Mouse (Mus musculus): ENCODE measurements around the gene Fam169b.

Gene Fam169b

DNA sequence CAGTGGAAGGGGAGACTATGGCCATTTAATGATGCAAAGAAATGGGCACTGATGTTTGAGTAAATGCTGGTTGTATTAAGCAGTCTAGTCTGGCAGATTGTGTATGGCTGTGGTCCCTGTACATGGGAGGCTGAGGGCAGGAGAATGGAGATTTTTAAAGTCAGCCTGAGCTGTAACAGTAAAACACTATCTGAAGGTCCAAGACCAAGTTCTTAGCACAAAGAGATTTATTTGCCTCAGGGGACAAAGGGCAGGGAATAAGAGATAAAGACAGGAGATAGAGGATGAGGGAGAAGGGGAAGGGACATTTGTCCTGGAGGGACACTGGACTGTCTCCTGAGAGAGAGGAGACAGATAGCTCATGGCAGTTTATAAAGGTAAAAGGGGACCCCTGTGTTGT, at the start of gene Fam169b:
TSS of gene Fam169b (plus strand) at position 325 of the 400 bp plus-strand sequence.
- DNase-seq (ENCODE audit: low spot score in 2 of 2), result no peak

DNA sequence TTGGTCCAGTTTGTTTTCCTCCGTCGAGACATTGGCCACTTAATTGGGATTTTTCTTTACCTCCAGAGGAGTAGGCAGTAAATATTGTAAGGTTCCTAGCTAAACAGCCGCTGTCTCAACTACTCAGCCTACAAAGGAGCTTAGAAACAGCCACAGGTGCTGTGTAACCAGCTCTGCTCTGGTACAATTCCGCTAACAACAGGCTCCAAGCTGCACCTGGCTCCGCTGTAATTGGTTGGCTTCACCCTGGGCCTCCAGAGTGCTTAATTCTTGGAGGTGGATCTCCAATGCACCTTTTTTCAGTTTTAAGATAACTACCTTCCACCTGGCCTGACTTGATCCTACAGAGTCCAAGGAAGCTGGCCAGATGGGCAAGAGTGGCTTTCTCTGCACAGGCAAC, 49.6 kb upstream of the Fam169b start:
- no peak for DNase-seq (ENCODE audit: low spot score in 2 of 2)

DNA sequence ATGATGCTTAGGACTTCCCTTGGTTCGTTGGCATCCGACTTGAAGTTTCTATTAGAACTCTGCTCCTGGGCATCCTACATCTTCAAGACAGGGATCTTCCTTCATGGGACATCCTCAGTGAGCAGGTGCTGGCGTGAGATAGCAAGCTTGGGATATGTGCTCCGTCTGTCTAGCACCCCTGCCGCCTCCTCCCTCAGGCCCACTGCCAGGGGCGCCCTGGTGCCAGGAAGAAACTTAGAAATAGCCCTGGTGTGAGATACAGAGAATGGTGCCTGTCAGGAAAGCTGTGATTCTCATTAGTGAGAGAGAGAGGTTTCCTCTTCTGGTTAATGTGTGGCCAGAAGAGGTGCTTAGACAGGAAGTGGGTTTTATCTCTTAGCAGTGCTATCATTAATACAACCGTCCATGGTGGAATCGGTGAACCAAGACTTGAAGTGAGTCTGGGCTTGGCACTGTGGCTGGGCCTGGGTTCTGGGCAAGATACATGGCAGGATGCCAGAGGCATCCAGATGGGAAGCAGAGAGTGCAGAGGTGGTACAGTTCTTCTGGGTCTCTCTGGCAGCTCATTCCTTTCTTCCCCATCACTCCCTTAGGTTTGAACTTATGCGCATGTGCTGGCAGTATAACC, 48.1 kb upstream of the Fam169b start:
- no peak for DNase-seq (ENCODE audit: low spot score in 2 of 2)

DNA sequence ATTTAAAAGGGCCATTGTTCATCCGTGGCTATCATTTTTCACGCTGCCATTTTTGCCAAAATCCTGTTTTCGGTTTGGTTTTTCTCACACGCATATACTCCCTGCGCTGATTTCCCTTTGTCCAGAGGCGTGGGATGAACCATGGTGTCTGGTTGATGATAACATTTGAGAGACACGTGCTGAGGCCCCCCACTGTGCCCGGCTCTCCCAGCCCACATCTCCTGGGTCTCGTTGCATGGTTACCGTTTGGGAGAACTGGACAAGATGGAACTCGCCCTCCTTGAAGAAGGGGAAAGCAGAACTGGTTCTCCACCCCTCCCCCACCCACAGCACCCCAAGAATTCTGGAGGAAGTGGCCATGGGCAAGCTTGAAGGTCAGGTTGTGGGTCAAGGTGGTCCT, 46.6 kb upstream of the Fam169b start:
- DNase-seq (ENCODE audit: low spot score in 2 of 2), result no peak

DNA sequence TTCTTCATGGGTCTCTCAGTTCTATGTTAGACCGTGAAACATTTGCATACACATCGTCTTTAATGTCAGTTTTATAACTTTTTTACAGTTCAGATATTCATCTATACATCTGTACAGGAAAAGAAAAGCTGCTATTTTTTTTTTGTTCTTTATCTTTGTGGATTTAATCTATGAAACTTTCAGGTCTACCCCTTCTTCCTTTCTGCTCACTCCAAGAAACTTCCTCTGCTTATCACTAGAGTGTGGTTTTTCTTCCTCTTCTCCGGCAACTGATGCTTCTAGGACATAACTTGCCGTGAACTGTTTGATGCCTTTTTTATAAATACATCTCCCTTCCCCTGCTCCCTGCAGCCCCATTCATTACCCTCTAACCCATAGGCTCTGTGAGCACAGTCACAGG, 46.0 kb upstream of the Fam169b start:
- no peak for DNase-seq (ENCODE audit: low spot score in 2 of 2)

DNA sequence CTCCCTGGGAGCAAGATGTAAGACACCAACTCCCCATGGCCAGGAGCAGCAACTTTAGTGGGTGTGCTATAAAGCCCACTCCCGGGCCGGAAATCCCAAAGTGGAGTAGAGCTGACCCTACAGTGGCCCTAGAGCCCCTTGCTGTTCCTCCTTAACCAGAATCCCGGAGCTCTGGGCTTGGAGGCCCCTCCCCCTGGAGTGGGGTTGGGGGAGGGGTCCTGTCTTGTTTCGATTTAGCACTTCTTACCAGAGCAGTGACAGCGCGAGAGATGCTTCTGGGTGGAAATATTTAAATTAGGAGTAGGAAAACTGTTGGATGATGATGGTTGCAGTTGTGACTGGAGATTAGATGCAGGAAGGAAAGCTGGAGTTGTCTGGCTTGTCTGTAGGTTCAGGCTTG, 45.1 kb upstream of the Fam169b start:
- DNase-seq (ENCODE audit: low spot score in 2 of 2), result no peak

DNA sequence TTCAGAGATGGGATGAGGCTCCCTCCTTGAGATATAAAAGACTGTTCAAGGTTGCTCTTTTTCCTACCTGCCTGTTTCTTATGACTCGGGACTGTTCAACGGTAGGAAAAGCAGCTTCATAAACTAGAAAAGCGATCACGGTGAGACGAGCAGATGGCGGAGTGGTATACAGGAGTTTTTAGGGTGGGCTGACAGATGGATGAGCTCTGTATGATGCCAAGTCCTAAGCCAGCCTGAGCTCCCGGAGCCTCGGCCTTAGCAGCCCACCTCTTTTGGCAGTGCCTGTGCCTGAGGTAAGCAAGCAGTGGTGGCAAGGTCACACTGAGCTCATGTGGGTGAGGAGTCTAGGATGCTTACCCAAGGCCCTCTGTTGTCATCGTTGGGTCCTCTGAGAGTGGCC, 42.8 kb upstream of the Fam169b start:
- DNase-seq (ENCODE audit: low spot score in 2 of 2), result no peak

DNA sequence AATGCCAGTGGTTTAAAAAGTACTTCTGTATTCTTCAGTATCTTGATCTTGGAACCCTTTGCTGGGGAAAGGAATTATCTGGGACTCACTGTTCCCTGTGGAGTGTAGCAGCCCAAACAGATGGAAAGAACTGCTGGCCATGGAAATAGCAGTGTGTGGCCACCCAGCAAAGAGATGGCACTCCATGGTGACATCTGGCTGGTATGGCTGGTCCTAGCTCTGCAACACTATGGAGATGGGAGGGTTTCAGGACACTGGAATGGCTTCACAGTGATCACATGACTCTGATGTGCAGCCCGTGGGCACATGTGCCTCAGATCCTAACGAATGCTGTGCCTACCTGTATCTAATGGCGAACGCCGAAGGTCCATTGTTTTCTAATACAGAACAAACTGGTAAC, 41.1 kb upstream of the Fam169b start:
- no peak for DNase-seq (ENCODE audit: low spot score in 2 of 2)

DNA sequence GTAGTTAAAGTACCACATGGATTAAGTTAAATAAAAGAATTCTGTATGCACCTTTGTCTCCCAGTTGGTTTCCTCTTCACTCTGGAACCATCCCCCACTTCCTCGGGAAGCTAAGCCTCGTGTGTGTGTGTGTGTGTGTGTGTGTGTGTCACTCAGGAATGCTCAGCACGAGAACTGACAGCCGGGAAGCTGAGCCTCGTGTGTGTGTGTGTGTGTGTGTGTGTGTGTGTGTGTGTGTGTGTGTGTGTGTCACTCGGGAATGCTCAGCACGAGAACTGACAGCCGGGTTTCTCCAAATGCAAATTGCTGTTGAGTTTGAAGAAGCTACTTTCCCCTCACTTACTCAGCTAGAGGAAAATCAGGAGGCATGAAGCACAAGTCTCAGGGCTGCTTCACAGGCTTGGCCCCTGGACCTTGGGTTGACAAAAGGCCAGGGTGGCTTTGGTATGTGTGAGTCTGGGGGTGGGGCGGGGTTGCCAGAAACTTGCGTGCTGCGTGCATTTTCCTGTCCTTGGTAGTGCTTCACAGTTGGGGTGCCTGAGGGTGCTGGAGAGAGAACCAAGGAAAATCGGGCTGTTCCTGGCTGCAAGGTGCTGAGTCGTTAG, 39.9 kb upstream of the Fam169b start:
- DNase-seq (ENCODE audit: low spot score in 2 of 2), result no peak

DNA sequence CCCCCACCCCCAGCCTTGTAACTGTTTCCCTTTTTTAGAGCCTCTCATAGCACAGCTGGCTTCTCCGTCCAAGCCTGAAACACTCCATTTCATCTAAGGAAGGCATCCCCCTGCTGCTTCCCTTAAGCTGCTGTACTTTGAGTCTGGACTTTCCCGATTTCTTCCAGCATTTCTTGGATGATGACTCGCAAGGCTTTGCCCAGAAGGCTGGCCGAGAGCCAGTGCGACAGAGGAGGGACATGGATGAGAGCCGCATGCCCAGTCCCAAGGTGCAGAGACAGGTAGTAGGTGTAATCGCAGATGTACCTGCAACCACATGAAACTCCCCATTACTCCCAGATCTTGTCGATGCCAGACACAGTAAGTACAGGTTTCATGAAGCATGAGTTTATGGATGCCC, 36.8 kb upstream of the Fam169b start:
- DNase-seq (ENCODE audit: low spot score in 2 of 2), result no peak

DNA sequence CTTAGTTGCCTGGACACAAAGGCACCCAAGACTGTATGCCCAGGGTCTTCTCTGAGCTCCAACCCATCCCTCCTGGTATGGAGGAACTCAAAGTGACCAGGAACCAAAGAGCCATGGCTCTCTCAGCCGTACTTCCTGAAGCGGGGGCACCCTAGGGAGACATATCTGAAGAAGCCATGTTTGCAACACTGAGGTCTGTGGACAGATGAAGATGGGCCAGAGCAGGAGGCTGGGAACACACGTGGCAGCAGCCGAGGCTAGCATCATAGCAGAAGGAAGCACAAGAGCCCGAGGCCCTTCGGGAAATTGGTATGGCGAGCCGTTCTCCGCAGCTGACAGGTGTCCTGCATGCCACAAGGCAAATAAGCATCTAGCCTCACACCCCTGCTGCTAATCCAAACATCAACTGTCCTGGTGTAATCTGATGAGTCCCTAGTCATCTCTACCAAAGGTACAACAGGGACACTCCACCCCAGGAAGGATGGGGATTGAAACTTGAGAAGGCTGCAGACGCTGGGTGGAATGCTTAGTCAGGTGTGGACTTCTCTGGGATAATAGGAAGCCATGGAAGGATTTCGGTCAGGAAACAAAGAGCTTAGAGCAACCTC, 34.3 kb upstream of the Fam169b start:
- no peak for DNase-seq (ENCODE audit: low spot score in 2 of 2)

DNA sequence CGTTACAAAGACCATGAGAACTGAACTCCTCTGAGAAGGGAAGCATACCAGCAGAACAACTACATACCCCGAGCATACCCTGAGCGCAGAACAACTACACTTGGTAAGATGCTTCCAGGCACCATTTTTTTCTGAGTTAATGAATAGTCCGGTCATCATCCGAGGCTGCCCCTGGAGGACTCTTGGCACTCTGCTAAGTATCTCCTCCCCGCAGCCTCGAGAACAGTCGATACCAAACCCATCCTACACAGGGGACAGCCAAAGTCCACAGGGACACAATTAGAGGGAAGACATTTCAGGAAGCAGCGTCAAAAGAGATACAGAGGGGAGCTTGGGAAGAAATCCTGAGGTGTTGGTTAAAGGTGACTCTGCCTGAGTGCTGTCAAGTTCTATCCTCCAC, 32.4 kb upstream of the Fam169b start:
- DNase-seq (ENCODE audit: low spot score in 2 of 2), result no peak

DNA sequence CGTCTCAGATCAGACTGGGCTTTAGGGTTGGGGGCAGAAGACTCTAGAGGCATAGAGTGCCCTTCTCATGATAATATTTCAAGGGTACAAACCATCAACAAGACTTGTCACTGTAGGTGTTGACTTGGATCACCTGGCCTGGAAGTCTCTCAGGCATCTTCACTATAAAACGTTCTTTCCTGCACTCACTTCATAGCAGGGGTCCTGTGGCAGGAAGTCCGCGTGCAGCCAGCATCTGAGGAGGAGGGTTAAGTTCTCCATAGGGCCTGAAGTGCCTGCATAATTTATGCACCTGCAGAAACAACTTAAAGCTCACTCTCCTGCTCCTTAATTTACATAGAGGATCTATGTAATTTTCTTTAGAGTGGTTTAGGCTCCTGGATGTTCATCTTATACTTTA, 28.0 kb upstream of the Fam169b start:
- no peak for DNase-seq (ENCODE audit: low spot score in 2 of 2)

DNA sequence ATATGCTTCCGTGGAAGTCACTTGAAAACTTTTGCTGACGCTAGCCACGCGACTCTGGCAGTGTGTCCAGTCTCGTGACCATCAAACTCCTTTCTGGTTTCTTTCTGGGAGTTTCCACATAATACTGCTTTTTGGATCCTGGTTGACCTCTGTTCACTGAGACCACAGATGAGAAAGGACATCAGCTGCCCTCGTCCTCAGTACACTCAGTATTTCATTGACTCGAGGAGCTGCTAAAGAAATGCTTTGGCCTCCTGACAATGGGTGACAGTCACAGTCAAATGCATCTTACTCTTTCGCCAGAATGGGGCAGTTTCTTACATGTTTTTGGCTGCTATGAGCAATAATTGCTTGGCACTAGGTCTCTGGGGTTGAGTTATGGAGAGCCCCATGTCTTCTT, 27.4 kb upstream of the Fam169b start:
- no peak for DNase-seq (ENCODE audit: low spot score in 2 of 2)

DNA sequence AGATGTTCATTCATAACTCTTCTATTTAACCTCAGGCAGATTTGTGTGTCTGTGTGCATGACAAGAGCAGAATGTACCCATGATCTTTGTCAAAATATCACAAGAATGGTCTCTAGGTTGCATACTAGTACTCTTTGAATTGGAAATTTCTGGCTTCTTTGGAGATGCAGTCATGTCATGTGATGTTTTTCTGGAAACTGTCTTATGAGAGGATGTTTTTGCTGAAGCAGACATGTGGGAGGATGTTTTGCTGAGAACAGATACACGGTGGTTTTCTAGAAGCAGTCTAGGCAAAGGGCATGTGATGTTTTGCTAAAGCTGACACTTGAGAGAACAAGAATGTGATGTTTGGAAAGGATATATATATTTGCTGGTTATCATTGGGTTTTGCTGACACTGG, 23.2 kb upstream of the Fam169b start:
- no peak for DNase-seq (ENCODE audit: low spot score in 2 of 2)

DNA sequence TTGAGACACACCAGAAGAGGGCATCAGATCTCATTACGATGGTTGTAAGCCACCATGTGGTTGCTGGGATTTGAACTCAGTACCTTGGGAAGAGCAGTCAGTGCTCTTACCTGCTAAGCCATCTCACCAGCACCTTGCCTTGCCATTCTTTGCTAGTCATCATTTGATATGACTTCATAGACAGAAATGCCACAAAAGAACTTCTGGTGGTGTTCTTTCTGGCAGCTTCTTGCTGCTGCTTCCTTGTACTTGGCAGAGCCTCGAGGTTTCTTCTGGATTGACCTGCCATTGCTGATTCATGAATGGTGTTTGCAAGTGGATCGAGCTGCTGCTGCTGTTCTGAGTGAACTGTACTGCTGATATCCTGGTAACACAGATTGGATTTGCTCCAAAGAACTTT, 22.7 kb upstream of the Fam169b start:
- DNase-seq (ENCODE audit: low spot score in 2 of 2), result no peak

DNA sequence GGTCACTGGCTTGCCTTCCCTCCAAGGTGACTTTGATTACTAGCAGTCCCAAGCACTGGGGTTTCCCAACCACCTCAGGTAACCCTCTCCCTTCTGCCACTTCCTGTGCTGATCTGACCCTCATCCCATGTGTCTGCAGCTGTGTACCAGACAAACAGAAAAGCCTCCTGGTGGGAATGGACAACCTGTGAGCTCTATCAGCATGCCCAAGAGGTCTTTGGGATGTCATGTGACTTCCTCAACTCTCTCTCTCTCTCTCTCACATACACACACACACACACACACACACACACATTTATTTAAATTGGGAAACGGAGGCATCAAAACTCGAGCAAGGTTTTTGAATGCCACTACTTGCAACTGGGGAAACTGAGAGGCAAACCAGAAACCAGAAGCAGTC, 15.9 kb upstream of the Fam169b start:
- DNase-seq (ENCODE audit: low spot score in 2 of 2), result no peak

DNA sequence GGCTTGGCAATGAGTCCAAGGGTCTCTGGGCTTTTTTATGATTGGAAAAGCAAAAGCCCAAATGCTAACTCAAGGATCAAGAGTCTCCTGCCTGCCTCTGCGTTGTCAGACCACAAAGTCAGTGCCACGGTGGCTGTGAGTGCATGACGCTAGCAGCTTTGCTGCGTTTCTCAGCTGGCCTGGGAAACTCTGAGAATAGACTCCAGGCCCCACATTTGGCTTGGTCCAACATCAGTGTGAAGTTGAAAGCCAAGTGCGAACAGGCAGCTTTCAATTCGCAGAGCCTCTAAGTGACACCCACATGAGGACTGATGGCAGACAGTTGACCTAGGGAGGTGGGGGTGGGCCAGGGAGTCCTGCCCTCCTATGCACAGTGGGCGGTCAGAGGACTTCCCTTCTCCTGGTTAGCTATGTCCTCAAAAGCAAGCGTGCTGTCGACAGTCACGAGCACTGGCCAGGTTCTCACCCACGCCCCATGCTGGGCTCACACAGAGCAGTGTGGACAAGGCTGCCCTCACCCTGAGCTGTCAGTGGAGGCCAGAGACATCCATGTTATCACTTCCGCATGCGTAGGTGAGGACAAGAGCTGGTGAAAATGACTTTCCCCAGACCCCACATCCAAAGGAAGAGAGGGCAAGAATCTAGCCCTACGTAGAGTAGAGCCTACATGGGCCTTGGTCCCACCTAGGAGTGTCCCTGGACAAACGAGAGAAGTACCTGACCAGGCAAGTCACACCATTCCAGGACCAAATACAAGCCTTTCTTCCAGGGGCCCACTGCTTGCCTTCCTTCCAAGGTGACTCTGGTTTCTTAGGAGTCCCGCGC, 15.1 kb upstream of the Fam169b start:
- no peak for DNase-seq (ENCODE audit: low spot score in 2 of 2)

DNA sequence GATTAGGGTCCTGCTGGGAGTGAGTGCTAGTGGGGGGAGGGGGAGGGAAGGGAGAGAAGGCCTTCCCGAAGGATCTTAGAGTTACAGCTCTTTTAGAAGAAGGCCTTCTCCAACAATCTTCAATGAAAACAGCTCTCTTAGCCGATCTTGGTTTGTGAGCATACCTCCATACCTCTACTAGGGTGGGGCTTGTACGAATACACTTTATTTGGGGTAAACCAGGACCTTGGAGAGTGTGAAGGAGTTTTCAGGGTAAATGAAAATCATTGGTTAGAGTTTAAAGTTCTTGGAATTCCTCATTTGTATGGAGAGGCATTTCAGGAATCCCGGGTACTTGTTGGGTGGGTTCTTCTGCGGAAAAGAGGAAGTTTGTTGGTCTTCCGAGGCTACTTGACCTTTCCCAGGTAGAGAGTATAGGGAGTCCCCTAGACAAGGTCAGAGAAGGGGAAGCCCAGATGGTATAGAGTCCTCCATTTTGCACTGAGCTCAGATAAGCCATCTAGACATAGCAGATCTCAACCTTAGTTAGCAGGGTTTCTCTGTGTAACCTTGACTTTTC, 14.0 kb upstream of the Fam169b start:
- DNase-seq (ENCODE audit: low spot score in 2 of 2), result no peak

DNA sequence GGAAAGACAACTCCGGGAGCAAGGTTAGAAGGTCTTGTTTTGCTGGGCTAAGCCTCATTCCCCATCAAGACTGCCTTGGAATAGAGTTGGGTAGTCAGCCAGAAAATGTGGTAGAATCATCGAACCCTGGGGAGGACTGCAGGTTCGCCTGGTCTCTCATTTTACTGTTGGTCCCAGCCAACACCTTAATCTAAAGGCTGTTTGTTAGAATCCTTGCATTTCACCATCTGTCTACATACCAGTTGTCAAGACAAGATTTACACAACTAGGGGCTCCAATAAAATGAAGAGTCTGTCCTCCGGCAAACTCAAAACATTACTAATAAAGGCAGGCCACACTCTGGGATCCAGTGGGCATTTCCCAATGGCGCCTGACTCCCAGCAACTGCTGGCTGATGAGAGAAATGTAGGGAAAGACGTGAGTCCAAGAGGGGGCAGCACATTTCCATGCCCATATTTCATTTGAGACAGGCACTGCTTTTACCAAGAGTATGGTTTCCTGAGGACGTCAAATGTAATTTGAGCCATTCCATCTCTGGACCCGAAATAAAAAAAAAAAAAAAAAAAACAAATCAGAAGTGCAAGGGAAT, 10.9 kb upstream of the Fam169b start:
- DNase-seq (ENCODE audit: low spot score in 2 of 2), result no peak

DNA sequence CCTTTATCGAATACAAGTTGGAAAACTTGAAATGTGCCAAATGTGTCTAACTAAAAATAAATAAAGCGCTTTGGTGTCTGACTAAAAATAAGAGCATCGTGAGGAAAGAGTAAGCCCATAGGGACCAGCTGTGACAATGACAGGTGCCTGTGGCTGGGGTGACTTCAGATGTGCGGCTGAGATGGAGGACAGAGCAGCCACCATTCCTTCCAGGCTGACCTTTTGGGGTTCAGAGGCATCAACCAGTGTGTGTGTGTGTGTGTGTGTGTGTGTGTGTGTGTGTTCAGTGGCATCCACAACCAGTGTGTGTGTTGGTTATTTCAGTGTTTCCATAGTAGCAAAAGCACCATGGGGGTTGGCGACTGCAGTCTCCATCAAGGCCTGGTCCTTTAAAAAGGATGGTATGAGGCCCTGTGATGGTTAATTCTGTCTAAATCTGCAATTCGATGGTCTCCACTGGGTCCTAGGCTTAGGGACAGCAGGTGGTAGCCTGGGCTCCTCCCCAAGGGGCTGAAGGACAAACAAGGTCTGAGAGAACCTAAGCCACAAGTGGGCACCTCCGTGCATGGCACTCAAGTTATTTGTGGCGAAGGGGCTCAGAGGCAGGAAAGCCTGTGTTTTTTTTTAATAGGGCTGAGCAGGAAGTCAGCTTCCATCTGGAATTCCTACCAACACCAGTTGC, 10.2 kb upstream of the Fam169b start:
- DNase-seq (ENCODE audit: low spot score in 2 of 2), result no peak

Data from urinary bladder, adult 18-20 months (tissue).